13 mouse cellular contexts compared by ENCODE assay signal in genomic region chr14:54705844-54706243, GRCm38 (mm10). TPM values are rescaled to one million over a fixed set of nuclear protein-coding genes. Genes with fewer than 3 reads are reported as not detected.
A peak's percentile ranks its signal among the peaks of the same experiment; 100 is the strongest.
DNase-seq lines count a peak whose midpoint lies in the region; ATAC-seq and TF ChIP-seq lines count a peak whose summit lies in the region.
"Had no signal": no experiment of that assay in that cellular context is flagged by ENCODE, and none has a peak within 500 bp of the region (broad histone marks: within the 10 kb centered on the region; RNA-seq: fewer than 3 reads in every experiment).

No protein-coding gene starts in this region.

- H3K9ac ChIP-seq in heart, embryonic 12.5 days, result no peak overlapping the region
- no peak overlapping the region for H3K9ac ChIP-seq in MEL (ENCODE audit: control insufficient read depth, low read depth, low read length, poor library complexity, severe bottlenecking)

- no peaks in the 10 kb centered on the region for H3K36me3 ChIP-seq in heart, embryonic 12.5 days
- peaks cover 0 to 16% of the 10 kb centered on the region in 2 experiments; a peak in 2 of 4 replicates for H3K36me3 ChIP-seq in MEL (ENCODE audit: control insufficient read depth in 1 of 2, insufficient read depth in 2 of 2, low read length in 2 of 2)
- H3K36me3 ChIP-seq in megakaryocyte, embryonic 14.5 days (replicated peaks; ENCODE audit: low read length), result no peaks in the 10 kb centered on the region

- 14% methylated on average over 5 of the region's 5 CpGs for WGBS in heart, embryonic 12.5 days

- no peaks in the 10 kb centered on the region for H3K9me3 ChIP-seq in heart, embryonic 12.5 days (replicated peaks)
- H3K9me3 ChIP-seq in MEL (replicated peaks; ENCODE audit: insufficient read depth, low read length), result no peaks in the 10 kb centered on the region
- no peaks in the 10 kb centered on the region for H3K9me3 ChIP-seq in megakaryocyte, embryonic 14.5 days

- H3K27me3 ChIP-seq in heart, embryonic 12.5 days (replicated peaks), result peaks cover 17% of the 10 kb centered on the region
- H3K27me3 ChIP-seq in MEL (ENCODE audit: control insufficient read depth in 1 of 2, insufficient read depth in 2 of 2, low read length in 2 of 2), result peaks cover 3% of the 10 kb centered on the region in 2 experiments; a peak in 2 of 4 replicates
- H3K27me3 ChIP-seq in megakaryocyte, embryonic 14.5 days (replicated peaks), result peaks cover 71% of the 10 kb centered on the region

- peak; percentile 90 for ATAC-seq in heart, embryonic 12.5 days (ENCODE audit: insufficient number of reproducible peaks, low FRiP score)
- ATAC-seq in erythroid progenitor cell, adult 5-6 weeks (replicated peaks; ENCODE audit: low FRiP score, poor library complexity, severe bottlenecking), result peak; percentile 95

- H3K4me3 ChIP-seq in heart, embryonic 12.5 days, result no peak overlapping the region
- H3K4me3 ChIP-seq in MEL (ENCODE audit: control insufficient read depth in 1 of 2, insufficient read depth in 1 of 2, low read depth in 2 of 2, low read length in 2 of 2), result no peak overlapping the region
- peak overlapping the region; percentile 70 for H3K4me3 ChIP-seq in megakaryocyte, embryonic 14.5 days (replicated peaks)

- TF ChIP-seq EP300 in MEL (IDR thresholded peaks at IDR 0.05; ENCODE audit: low read depth in 1 of 2, low read length in 2 of 2), result peak; percentile 88 to 98

- peak overlapping the region; percentile 68; the same call in 1 of the 2 replicates for H3K27ac ChIP-seq in heart, embryonic 12.5 days (ENCODE audit: poor library complexity, severe bottlenecking)
- H3K27ac ChIP-seq in MEL (ENCODE audit: control insufficient read depth, low read depth, low read length), result peak overlapping the region; percentile 3; the same call in 1 of the 2 replicates

- no peak for DNase-seq in heart, adult 18-20 months
- DNase-seq in MEL (ENCODE audit: low read depth, low spot score) (peak; percentile 97), adipocyte (ENCODE audit: low spot score) (no peak)
- DNase-seq in kidney, adult 9 months, result no peak
- DNase-seq in thymus, postnatal 0 days (ENCODE audit: low spot score), result no peak
- DNase-seq: cerebellum, adult 9-11 months; gastrocnemius, postnatal 36 days; lung, postnatal 10 days; right cerebral cortex, adult 18-20 months; thymus, adult 2 months had no signal

- peaks cover 30% of the 10 kb centered on the region for H3K4me1 ChIP-seq in heart, embryonic 12.5 days (replicated peaks)
- peaks cover 11 to 35% of the 10 kb centered on the region in 2 experiments for H3K4me1 ChIP-seq in MEL (ENCODE audit: control insufficient read depth in 1 of 2, insufficient read depth in 2 of 2, low read length in 2 of 2)
- H3K4me1 ChIP-seq in megakaryocyte, embryonic 14.5 days, result peaks cover 36% of the 10 kb centered on the region

- no peak for TF ChIP-seq RAD21 in MEL (IDR thresholded peaks at IDR 0.05; ENCODE audit: low read depth, low read length)

- no peak for TF ChIP-seq CTCF in MEL (IDR thresholded peaks at IDR 0.05 in 2 of 3, conservative IDR thresholded peaks at IDR 0.05 in 1 of 3; ENCODE audit: control insufficient read depth in 1 of 3, insufficient read depth in 1 of 3, low read depth in 2 of 3, low read length in 3 of 3, poor library complexity in 1 of 3, severe bottlenecking in 1 of 3)

- H3K4me2 ChIP-seq in heart, embryonic 12.5 days, result no peak overlapping the region; the same call in 1 of the 2 replicates

- H3K79me2 ChIP-seq in MEL (ENCODE audit: control insufficient read depth, insufficient read depth, low read length, poor library complexity), result no peaks in the 10 kb centered on the region

- no peak for TF ChIP-seq POLR2A in MEL (IDR thresholded peaks at IDR 0.05; ENCODE audit: control insufficient read depth in 1 of 2, insufficient read depth in 1 of 2, low read depth in 1 of 2, low read length in 2 of 2, poor library complexity in 1 of 2)

TF ChIP-seq in MEL, 35 proteins besides CTCF, POLR2A, EP300 and RAD21 (continues in another document):
- TF ChIP-seq GABPA (IDR thresholded peaks at IDR 0.05; ENCODE audit: low read depth, low read length) (no peak), MAX (IDR thresholded peaks at IDR 0.05; ENCODE audit: low read length) (0 out of 2 replicates have a peak, but pooled peaks have one; percentile 10), MAZ (IDR thresholded peaks at IDR 0.05; ENCODE audit: low read depth, low read length) (peak; percentile 86), TCF12 (IDR thresholded peaks at IDR 0.05; ENCODE audit: low read depth, low read length) (peak; percentile 100), POLR2AphosphoS2 (IDR thresholded peaks at IDR 0.05; ENCODE audit: low read length) (no peak), ZNF384 (IDR thresholded peaks at IDR 0.05; ENCODE audit: low read depth, low read length) (no peak), RCOR1 (IDR thresholded peaks at IDR 0.05; ENCODE audit: low read depth, low read length) (peak; percentile 99), USF1 (IDR thresholded peaks at IDR 0.05; ENCODE audit: low read depth, low read length) (no peak), ZC3H11A (IDR thresholded peaks at IDR 0.05; ENCODE audit: low read depth, low read length) (no peak), HCFC1 (IDR thresholded peaks at IDR 0.05; ENCODE audit: low read depth, low read length) (0 out of 2 replicates have a peak, but pooled peaks have one; percentile 32), NRF1 (IDR thresholded peaks at IDR 0.05; ENCODE audit: insufficient read depth, low read depth, low read length, poor library complexity, severe bottlenecking) (no peak), ETS1 (IDR thresholded peaks at IDR 0.05; ENCODE audit: low read depth, low read length) (peak; percentile 97), MAFK (IDR thresholded peaks at IDR 0.05; ENCODE audit: borderline replicate concordance, low read depth, low read length) (peak; percentile 68; the same call in 1 of the 2 replicates), KAT2A (conservative IDR thresholded peaks at IDR 0.05; ENCODE audit: low read depth, low read length) (no peak), MYC (IDR thresholded peaks at IDR 0.05; ENCODE audit: low read depth, low read length) (0 out of 2 replicates have a peak, but pooled peaks have one; percentile 26), ELF1 (IDR thresholded peaks at IDR 0.05; ENCODE audit: low read depth, low read length) (no peak), ZMIZ1 (IDR thresholded peaks at IDR 0.05; ENCODE audit: low read depth, low read length) (no peak), SIN3A (IDR thresholded peaks at IDR 0.05; ENCODE audit: low read length) (peak; percentile 88), BHLHE40 (IDR thresholded peaks at IDR 0.05; ENCODE audit: borderline replicate concordance, low read depth, low read length) (peak; percentile 44; the same call in 1 of the 2 replicates)

RNA-seq across cellular contexts. Expression of gene Cebpe, which starts 6.1 kb away (rescaled TPM):
- not detected in 2 replicates for polyA plus RNA-seq in heart, embryonic 12.5 days (2016; fragmentation: Nextera tagmentation; extraction: Ambion mirVana)
- not detected for total RNA-seq in heart, adult 18-20 months (2021)
- not detected in 2 replicates for total RNA-seq in MEL (2012; rRNA removed)
- polyA plus RNA-seq in MEL (2012; ENCODE audit: insufficient read depth in 1 of 2, insufficient read length in 2 of 2, low read depth in 1 of 2, low replicate concordance in 2 of 2, missing spikeins in 1 of 2), result under 1 TPM in 1 of 2 experiments, not detected in 1; 0.32 TPM
- total RNA-seq in erythroid progenitor cell, adult 5-6 weeks (2015; ENCODE audit: low replicate concordance), result 14.7 and 25.9 TPM in 2 replicates
- total RNA-seq in erythroid progenitor cell, adult 5-6 weeks (2017; ENCODE audit: low replicate concordance), result 9.4 and 12.4 TPM in 2 replicates
- 17.3 TPM in 1 of 2 replicates, not detected in the other for polyA plus RNA-seq in megakaryocyte, embryonic 14.5 days (2012; ENCODE audit: insufficient read depth, low replicate concordance)
- polyA plus RNA-seq in thymus, postnatal 0 days (2015; fragmentation: Nextera tagmentation; extraction: Ambion mirVana), result not detected in 2 replicates
- total RNA-seq: gastrocnemius, postnatal 36 days had no signal

RNA-seq across cellular contexts. Expression of gene Gm29776, which starts 7.2 kb away (rescaled TPM):
- polyA plus RNA-seq in heart, embryonic 12.5 days (2016; fragmentation: Nextera tagmentation; extraction: Ambion mirVana), result 0.21 and 0.28 TPM in 2 replicates
- not detected for total RNA-seq in heart, adult 18-20 months (2021)
- total RNA-seq in MEL (2012; rRNA removed), result not detected in 2 replicates
- polyA plus RNA-seq in MEL (2012; ENCODE audit: insufficient read depth in 1 of 2, insufficient read length in 2 of 2, low read depth in 1 of 2, low replicate concordance in 2 of 2, missing spikeins in 1 of 2), result not detected
- not detected in 2 replicates for total RNA-seq in erythroid progenitor cell, adult 5-6 weeks (2015; ENCODE audit: low replicate concordance)
- total RNA-seq in erythroid progenitor cell, adult 5-6 weeks (2017; ENCODE audit: low replicate concordance), result not detected in 2 replicates
- polyA plus RNA-seq in megakaryocyte, embryonic 14.5 days (2012; ENCODE audit: insufficient read depth, low replicate concordance), result not detected in 2 replicates
- polyA plus RNA-seq in thymus, postnatal 0 days (2015; fragmentation: Nextera tagmentation; extraction: Ambion mirVana), result 0.09 and 0.18 TPM in 2 replicates
- total RNA-seq: gastrocnemius, postnatal 36 days had no signal

RNA-seq across cellular contexts. Expression of gene Acin1, which starts 19.1 kb away (rescaled TPM):
- polyA plus RNA-seq in heart, embryonic 12.5 days (2016; fragmentation: Nextera tagmentation; extraction: Ambion mirVana), result 85.1 and 89.0 TPM in 2 replicates
- 10 to 100 TPM; 64.7 to 81.3 TPM for total RNA-seq in heart, adult 18-20 months (2021)
- 110 and 115 TPM in 2 replicates for total RNA-seq in MEL (2012; rRNA removed)
- polyA plus RNA-seq in MEL (2012; ENCODE audit: insufficient read depth in 1 of 2, insufficient read length in 2 of 2, low read depth in 1 of 2, low replicate concordance in 2 of 2, missing spikeins in 1 of 2), result 100 to 1,000 TPM; 103 to 248 TPM
- total RNA-seq in erythroid progenitor cell, adult 5-6 weeks (2015; ENCODE audit: low replicate concordance), result 153 and 270 TPM in 2 replicates
- total RNA-seq in erythroid progenitor cell, adult 5-6 weeks (2017; ENCODE audit: low replicate concordance), result 381 and 431 TPM in 2 replicates
- polyA plus RNA-seq in megakaryocyte, embryonic 14.5 days (2012; ENCODE audit: insufficient read depth, low replicate concordance), result 85.2 and 218 TPM in 2 replicates
- 137 and 173 TPM in 2 replicates for polyA plus RNA-seq in thymus, postnatal 0 days (2015; fragmentation: Nextera tagmentation; extraction: Ambion mirVana)

RNA-seq across cellular contexts. Expression of gene 1700123O20Rik, which starts 19.8 kb away (rescaled TPM):
- 50.3 and 57.1 TPM in 2 replicates for polyA plus RNA-seq in heart, embryonic 12.5 days (2016; fragmentation: Nextera tagmentation; extraction: Ambion mirVana)
- total RNA-seq in heart, adult 18-20 months (2021), result 10 to 100 TPM; 15.4 to 15.5 TPM
- 44.2 and 47.0 TPM in 2 replicates for total RNA-seq in MEL (2012; rRNA removed)
- polyA plus RNA-seq in MEL (2012; ENCODE audit: insufficient read depth in 1 of 2, insufficient read length in 2 of 2, low read depth in 1 of 2, low replicate concordance in 2 of 2, missing spikeins in 1 of 2), result 10 to 100 TPM in 1 of 2 experiments, not detected in 1; 72.8 TPM
- 45.7 and 46.9 TPM in 2 replicates for total RNA-seq in erythroid progenitor cell, adult 5-6 weeks (2015; ENCODE audit: low replicate concordance)
- 16.3 and 29.4 TPM in 2 replicates for total RNA-seq in erythroid progenitor cell, adult 5-6 weeks (2017; ENCODE audit: low replicate concordance)
- polyA plus RNA-seq in megakaryocyte, embryonic 14.5 days (2012; ENCODE audit: insufficient read depth, low replicate concordance), result 28.9 and 131 TPM in 2 replicates
- 101 TPM in 2 replicates for polyA plus RNA-seq in thymus, postnatal 0 days (2015; fragmentation: Nextera tagmentation; extraction: Ambion mirVana)
